Mouse (Mus musculus) liver (tissue): ENCODE results near the gene Rasgrp4.

ENCODE experiments used
- DNase-seq: peaks from one replicate; pipeline ENCODE4 v3.0.0-alpha.2; 2020; ENCODE audit warnings: mixed read lengths

Rasgrp4 gene

DNA sequence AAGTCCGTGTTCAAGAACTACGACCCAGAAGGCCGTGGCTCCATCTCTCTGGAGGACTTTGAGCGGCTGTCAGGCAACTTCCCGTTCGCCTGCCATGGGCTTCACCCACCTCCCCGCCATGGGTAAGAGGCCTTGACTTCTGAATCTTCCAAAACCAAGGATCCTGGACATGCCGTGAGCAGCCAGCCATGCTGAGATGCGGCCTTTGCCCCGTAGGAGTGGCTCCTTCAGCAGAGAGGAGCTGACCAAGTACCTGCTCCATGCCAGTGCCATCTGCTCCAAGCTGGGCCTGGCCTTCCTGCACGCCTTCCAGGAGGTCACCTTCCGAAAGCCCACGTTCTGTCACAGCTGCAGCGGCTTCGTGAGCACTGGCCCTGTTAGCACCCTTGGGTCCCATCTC lies 14.1 kb downstream of the Rasgrp4 start:
- no peak for DNase-seq

DNA sequence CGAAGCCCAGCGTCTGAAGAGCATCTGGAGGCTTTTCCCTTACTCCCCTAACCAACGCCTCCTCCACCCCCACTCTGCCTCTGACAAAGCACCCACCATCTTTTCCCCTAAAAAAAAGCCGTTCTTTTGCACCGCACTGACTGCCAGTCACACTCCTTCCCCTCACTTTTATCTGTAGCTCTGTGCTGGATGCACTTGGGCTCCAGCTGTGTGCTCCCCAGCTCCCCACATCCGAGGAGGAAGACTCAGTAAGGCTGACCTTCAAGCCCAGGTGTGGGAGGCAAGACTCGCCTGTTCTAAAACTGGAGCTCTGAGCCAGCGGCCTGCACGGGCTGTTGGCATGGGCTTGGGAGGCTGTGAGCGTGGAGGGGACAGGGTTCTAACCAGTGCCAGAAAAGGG lies 16.8 kb downstream of the Rasgrp4 start:
- DNase-seq = no peak

DNA sequence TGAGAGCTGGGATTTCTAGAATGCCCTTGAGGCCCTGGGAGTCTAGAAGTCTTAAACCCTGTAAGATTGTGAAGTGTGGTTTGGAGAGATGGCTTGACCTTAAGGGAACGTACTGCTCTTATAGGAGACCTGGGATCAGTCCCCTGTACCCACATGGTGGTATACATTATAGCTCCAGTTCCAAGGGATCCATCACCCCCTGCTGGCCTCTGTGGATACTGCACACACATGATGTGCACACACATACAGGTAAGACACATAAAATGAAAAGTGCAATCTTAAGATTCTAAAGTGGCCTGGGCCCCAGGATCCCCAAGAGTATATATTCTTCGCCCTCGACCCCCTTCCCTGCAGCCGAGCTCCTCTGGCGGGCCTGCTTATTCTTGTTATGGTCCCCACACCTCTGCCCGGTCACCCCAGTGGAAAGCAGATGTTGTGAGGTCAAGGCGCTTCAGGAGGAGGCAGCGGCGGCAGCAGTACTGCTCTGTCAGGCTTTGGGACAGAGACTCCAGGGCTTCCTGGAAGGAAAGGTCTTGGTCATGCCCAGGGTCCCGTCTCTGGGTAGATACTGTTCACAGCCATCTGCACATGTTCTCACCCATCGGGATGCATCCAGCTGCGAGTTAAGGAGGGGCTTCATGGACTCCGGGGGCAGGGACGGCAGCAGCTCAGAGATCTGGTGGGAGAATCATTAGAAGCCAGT lies 19.5 kb downstream of the Rasgrp4 start:
- DNase-seq = no peak

GRCm38 (mm10) chr7:29155196-29155837 lies 20.7 kb downstream of the Rasgrp4 start:
- peak; percentile 94 for DNase-seq

DNA sequence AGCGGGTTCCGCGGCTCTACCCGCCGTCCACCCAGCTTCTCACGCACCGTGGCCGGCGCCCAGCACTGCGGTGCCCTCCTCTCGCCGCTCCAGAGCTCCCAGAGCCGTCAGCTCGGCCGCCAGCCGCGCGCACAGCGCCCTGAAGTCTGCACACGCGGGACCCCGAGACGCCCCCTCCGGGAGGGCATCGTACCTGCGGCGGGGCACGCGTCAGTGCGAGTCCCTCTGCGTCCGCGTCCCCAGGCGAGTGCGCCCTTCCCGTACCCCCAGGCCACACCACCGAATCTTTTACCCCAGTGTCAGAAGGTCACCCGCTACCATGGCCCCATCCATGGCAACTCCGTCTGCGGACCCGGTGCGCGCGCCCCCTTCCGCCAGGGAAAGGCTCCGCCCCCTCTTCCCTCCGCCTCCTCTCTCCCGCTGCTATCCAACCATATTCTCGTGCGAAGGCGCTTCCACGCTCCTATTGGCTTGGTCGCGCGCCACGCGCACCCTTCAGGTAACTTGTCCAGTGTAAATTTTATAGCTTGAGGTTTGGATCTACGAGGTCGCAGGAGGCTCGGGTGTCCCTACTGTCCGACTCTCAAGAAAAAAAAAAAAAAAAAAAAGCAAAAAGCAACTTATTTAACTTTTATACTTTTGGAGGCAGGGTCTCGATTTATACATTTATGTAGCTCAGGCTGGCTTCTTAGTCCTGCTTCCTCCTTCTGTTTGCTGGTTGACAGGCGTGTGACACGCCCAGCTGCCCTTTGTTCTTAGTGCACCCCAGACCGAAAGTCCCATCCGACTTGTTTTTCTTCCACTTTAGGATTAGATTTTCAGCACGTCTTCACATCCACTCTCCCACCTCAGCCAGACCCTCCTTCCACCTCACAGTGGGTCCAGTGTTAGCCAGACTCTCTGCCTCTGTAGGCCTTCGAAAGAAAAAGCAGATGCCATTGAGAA lies 21.5 kb downstream of the Rasgrp4 start, which contains the start of gene Fam98c:
Gene Fam98c, minus strand, starts transcription at position 397 of the 945 bp plus-strand sequence.
- peak; percentile 86 for DNase-seq

GRCm38 (mm10) chr7:29158264-29158663 lies 23.6 kb downstream of the Rasgrp4 start:
- no peak for DNase-seq

DNA sequence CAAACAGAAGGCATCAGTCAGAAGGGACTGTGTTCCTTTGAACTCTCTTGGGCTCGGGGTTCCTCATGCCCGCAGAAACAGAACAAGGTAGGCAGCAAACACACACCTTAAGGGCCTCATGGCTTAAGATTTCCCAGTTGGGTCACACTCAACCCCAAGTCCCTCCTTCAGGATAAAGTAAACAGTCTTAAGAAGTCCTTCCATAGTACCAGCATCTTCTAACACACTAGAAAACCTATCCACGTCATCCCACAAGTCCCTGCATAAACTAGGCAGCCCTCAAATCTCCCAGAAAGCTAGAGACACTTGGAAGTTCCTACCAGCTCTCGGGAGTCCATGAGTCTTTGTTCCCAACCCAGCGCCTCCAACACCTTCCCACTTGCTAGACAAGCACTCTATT lies 27.6 kb downstream of the Rasgrp4 start:
- no peak for DNase-seq

DNA sequence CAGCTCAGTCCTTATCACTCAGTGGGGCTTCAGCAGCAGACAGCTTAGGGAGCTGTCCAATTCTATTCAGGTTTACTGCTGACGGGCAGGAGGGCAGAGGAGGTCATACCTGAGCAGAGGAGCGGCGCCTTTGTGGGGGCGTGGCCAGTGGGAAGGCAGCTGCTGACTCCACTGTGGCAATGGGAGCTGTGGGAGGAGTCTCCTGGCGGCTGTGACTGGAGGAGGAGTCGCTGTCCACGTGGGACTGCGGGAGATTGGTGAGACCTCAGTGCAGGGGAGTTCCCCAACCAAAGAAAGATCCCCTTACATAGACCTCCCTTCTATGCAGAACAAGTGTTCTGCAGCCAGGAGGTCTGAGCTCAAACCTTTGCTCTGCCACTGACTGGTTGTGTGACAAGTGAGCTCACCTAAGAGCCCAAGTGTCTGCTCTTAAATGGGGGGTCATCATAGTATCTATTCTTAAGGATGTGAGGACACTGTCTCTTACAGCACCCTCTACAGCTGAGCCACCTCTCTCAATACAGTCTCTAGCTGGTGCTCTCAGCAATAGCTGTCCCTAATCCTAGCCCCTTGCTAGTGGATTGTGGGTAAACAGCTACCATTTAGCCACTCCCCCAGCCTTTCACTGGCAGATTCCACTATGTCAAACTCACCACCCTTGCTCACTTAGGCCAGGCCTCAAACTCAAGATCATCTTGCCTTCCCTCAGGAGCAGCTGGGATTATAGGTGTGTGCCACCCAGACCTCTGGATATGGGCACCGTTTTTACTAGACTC lies 28.3 kb downstream of the Rasgrp4 start:
- peak; percentile 69 for DNase-seq

GRCm38 (mm10) chr7:29167656-29168055 lies 33.0 kb downstream of the Rasgrp4 start:
- DNase-seq = no peak

DNA sequence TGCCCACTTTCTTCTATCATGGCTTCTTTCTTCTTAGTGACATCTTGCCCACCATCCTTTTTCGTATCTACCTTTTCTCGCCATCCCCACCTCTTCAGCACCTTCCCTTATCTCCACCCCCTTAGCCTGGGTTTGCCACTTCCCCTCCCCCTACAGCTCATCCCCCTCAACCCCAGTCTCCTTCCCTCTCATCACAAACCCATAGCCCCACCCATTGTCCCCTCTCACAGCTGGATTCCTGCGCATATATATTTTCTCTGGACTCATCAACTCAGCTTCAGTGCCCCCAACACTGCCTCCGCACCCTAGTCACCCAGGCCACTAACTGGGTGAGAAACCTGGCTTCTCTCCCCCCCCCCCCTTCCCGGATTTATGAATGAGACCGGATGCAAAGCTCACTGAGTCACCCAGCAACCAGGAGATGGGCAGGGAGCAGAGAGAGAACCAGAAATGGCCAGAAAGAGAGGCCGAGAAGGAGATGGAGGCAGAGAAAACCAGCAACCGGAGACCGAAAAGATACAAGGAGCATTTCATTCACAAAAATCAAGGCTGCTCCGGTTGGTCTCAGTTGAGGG lies 33.6 kb downstream of the Rasgrp4 start:
- no peak for DNase-seq

DNA sequence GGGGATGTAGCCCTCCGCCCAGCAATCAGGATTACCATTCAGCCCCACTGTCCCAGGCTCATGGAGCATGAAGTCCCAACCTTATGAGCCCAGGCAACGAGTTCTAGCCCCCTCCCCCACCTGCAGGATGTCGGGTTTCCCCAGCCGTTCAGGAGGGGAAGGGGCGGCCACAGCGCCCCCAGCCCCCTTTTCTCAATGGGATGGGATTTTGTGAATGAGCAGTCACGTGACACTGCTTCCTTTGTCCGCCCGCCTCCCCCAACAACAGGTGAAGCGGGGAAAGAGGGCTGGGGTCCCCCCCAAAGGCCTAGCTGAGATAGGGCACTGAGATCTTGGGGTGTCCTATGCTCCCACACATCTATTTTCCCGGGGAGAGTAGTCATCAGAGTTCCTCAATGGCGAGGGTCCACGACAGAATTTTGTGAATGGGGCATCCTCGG lies 34.2 kb downstream of the Rasgrp4 start:
- no peak for DNase-seq

DNA sequence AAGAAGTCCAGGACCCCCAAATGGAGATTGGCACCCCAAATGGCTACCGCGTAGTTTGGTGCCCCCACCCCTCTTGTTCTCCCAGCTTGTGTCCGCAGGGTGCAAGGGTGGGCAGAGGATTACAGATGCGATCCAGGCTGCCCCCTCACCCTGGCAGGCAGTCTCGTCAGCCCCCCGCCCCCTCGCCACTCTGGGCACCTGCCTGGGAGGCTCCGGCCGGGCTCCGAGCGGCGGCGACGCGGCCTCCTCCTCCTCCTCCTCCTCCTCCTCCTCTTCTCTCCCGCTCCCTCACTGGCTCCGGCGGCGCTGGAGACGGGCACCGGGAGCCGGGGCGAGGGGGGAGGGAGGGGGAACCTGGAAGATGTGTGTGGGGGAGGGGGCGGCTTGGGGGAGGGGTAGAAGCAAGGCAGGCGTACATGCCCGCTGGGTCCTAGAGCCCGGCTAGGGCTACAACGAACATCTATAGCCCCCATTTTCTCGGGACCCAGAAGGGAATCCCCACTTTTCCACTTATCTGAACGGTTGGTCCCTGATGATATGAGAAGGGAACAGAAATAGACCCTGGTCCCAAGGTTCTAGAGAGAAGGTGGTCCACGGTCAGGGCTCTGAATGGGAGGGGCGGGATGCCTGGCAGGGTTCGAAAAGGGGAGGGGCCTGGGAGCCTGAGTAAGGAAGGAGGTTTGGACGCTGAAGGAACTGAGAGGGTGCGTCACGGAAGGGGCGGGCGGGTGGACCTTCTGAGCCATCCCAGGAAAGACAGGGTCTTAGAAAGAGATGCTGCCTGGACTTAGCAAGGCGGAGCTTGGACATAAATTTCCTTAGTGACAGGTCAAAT lies 34.8 kb downstream of the Rasgrp4 start:
- peak; percentile 63 for DNase-seq

- DNase-seq = peak; percentile 79
These were observed 35.6 kb downstream of the Rasgrp4 start, which contains the start of the genes Ggn and Spred3 for GRCm38 (mm10) chr7:29170066-29170754. Gene Ggn (plus strand): TSS chr7:29170210. Gene Spred3 (minus strand): TSS chr7:29170411.

- DNase-seq = no peak
These were observed 36.3 kb downstream of the Rasgrp4 start for GRCm38 (mm10) chr7:29170755-29171561.

- no peak for DNase-seq
These were observed 37.0 kb downstream of the Rasgrp4 start for GRCm38 (mm10) chr7:29171562-29172097.

DNA sequence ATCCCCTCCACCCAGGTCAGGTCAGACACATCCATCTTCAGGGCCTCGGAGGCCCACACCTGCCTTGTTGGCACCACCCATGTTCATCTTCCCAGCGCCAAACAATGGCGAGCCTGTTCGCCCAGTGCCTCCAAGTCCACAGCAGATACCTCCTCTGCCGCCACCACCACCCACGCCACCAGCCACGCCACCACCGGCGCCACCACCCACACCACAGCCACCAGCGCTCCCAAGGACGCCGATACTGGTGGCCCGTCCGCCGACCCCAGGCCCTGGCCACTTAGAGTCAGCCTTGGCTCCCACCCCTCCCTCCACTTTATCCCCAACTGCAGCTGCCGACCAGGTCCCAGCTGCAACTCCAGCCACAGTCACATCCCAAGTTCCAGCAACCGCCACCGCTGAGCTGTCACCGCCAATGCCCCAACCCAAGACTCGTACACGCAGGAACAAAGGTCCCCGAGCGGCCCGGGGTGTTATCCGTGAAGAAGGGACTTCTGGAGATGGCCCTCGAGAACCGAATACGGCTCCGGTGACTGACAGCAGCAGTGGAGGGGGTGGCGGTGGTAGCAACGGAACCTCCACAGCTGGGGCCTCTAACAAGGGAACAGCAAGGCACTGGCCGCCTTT lies 37.9 kb downstream of the Rasgrp4 start:
- no peak for DNase-seq

DNA sequence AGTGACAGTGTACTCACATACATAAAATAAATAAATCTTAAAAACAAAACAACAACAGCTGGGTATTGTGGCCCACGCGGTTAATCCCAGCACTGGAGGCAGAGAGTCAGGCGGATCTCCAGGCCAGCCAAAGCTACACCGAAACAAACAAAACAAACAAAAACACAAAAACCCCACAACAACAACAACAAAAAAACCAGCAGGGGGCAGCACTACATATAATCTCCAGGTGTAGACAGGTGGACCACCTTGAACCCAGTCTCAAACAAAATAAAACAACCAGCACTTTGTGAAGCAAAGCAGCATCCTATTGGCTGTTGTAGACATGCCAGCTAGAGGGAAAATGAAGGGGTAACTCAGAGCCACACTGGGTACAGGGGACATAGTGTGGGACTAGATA lies 43.5 kb downstream of the Rasgrp4 start:
- peak; percentile 10 for DNase-seq

- peak; percentile 30 for DNase-seq
These were observed 44.7 kb downstream of the Rasgrp4 start for GRCm38 (mm10) chr7:29179323-29179722.
